Mouse (Mus musculus): ENCODE measurements at regions not wholly inside any gene's neighbourhood (a gene's known extent, or its start where the extent isn't known, plus 50 kb on each side); places are given as distances from the start of the nearest gene placed in this dataset.
"Not testable (repeated sequence)": the region's sequence is repeated elsewhere in the genome, so short reads cannot be mapped to it uniquely, and the experiment has no call there.

GRCm38 (mm10) chr3:152040751-152041150 lies 125.3 kb downstream of the Gipc2 start:
- TF ChIP-seq CTCF (IDR thresholded peaks at IDR 0.05; ENCODE audit: control insufficient read depth, insufficient read depth, insufficient replicate concordance, low read depth, low read length) (no peak), POLR2A (IDR thresholded peaks at IDR 0.05; ENCODE audit: control insufficient read depth, low read depth, low read length) (no peak)
- no peaks in the 10 kb centered on the region for H3K4me1 ChIP-seq (ENCODE audit: control insufficient read depth, insufficient read depth, low read length)
- H3K27me3 ChIP-seq (ENCODE audit: control insufficient read depth, insufficient read depth, low read length) = no peaks in the 10 kb centered on the region
- H3K4me3 ChIP-seq (ENCODE audit: control insufficient read depth, low read depth, low read length) = no peak overlapping the region
- H3K36me3 ChIP-seq (ENCODE audit: control insufficient read depth, insufficient read depth, low read length) = no peaks in the 10 kb centered on the region
- H3K27ac ChIP-seq (ENCODE audit: control insufficient read depth, insufficient read depth, low read depth, low read length) = no peak overlapping the region

DNA sequence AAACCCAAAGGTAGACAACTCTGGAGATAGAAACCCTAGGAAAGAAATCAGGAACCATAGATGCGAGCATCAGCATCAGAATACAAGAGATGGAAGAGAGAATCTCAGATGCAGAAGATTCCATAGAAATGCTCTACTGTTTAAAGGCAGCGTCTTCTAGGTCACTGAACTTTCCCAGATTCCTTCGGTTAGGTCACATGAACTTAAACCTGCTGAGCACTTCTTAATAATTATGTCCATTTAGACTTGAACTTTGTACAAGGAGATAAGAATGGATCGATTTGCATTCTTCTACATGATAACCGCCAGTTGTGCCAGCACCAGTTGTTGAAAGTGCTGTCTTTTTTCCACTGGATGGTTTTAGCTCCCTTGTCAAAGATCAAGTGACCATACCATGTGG lies 129.2 kb downstream of the Gipc2 start:
- not testable (repeated sequence) for H3K27ac ChIP-seq (ENCODE audit: control insufficient read depth, insufficient read depth, low read depth, low read length); H3K4me1 ChIP-seq (ENCODE audit: control insufficient read depth, insufficient read depth, low read length); H3K4me3 ChIP-seq (ENCODE audit: control insufficient read depth, low read depth, low read length); H3K36me3 ChIP-seq (ENCODE audit: control insufficient read depth, insufficient read depth, low read length); H3K27me3 ChIP-seq (ENCODE audit: control insufficient read depth, insufficient read depth, low read length)

- H3K4me1 ChIP-seq (ENCODE audit: control insufficient read depth, insufficient read depth, low read length) = no peaks in the 10 kb centered on the region
- H3K4me3 ChIP-seq (ENCODE audit: control insufficient read depth, low read depth, low read length) = no peak overlapping the region
- H3K27me3 ChIP-seq (ENCODE audit: control insufficient read depth, insufficient read depth, low read length) = no peaks in the 10 kb centered on the region
- TF ChIP-seq CTCF (IDR thresholded peaks at IDR 0.05; ENCODE audit: control insufficient read depth, insufficient read depth, insufficient replicate concordance, low read depth, low read length) (no peak), POLR2A (IDR thresholded peaks at IDR 0.05; ENCODE audit: control insufficient read depth, low read depth, low read length) (no peak)
- no peaks in the 10 kb centered on the region for H3K36me3 ChIP-seq (ENCODE audit: control insufficient read depth, insufficient read depth, low read length)
- H3K27ac ChIP-seq (ENCODE audit: control insufficient read depth, insufficient read depth, low read depth, low read length) = no peak overlapping the region
These were observed 130.6 kb downstream of the Gipc2 start for GRCm38 (mm10) chr3:152035416-152035815.

GRCm38 (mm10) chr3:152034686-152035085 lies 131.3 kb downstream of the Gipc2 start:
- H3K27ac ChIP-seq (ENCODE audit: control insufficient read depth, insufficient read depth, low read depth, low read length) = no peak overlapping the region
- no peaks in the 10 kb centered on the region for H3K4me1 ChIP-seq (ENCODE audit: control insufficient read depth, insufficient read depth, low read length)
- H3K27me3 ChIP-seq (ENCODE audit: control insufficient read depth, insufficient read depth, low read length) = no peaks in the 10 kb centered on the region
- TF ChIP-seq POLR2A (IDR thresholded peaks at IDR 0.05; ENCODE audit: control insufficient read depth, low read depth, low read length) (no peak), CTCF (IDR thresholded peaks at IDR 0.05; ENCODE audit: control insufficient read depth, insufficient read depth, insufficient replicate concordance, low read depth, low read length) (no peak)
- no peak overlapping the region for H3K4me3 ChIP-seq (ENCODE audit: control insufficient read depth, low read depth, low read length)
- no peaks in the 10 kb centered on the region for H3K36me3 ChIP-seq (ENCODE audit: control insufficient read depth, insufficient read depth, low read length)

DNA sequence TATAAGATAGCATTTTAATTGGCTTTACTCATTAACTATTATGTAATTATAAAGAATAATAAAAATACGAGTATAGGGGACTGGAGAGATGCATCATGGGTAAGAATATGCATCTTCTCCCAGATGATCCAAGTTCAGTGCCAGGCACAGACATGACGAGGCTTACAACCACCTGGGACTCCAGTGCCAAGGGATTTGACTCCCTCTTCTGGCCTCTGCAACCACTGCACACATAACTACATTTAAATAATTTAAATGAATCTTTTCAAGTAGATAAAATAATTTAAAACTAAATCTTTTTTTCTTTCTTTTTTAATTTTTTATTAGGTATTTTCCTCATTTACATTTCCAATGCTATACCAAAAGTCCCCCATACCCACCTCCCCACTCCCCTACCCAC lies 131.8 kb downstream of the Gipc2 start:
- Histone ChIP-seq H3K27ac (ENCODE audit: control insufficient read depth, insufficient read depth, low read depth, low read length) (no peak overlapping the region), H3K4me3 (ENCODE audit: control insufficient read depth, low read depth, low read length) (no peak overlapping the region), H3K27me3 (ENCODE audit: control insufficient read depth, insufficient read depth, low read length) (no peaks in the 10 kb centered on the region), H3K4me1 (ENCODE audit: control insufficient read depth, insufficient read depth, low read length) (no peaks in the 10 kb centered on the region), H3K36me3 (ENCODE audit: control insufficient read depth, insufficient read depth, low read length) (no peaks in the 10 kb centered on the region)
- TF ChIP-seq CTCF (IDR thresholded peaks at IDR 0.05; ENCODE audit: control insufficient read depth, insufficient read depth, insufficient replicate concordance, low read depth, low read length) (no peak), POLR2A (IDR thresholded peaks at IDR 0.05; ENCODE audit: control insufficient read depth, low read depth, low read length) (no peak)

GRCm38 (mm10) chr3:152032663-152033318 lies 133.2 kb downstream of the Gipc2 start:
- Histone ChIP-seq H3K4me3 (ENCODE audit: control insufficient read depth, low read depth, low read length) (no peak overlapping the region), H3K27me3 (ENCODE audit: control insufficient read depth, insufficient read depth, low read length) (no peaks in the 10 kb centered on the region), H3K27ac (ENCODE audit: control insufficient read depth, insufficient read depth, low read depth, low read length) (no peak overlapping the region), H3K36me3 (ENCODE audit: control insufficient read depth, insufficient read depth, low read length) (no peaks in the 10 kb centered on the region), H3K4me1 (ENCODE audit: control insufficient read depth, insufficient read depth, low read length) (no peaks in the 10 kb centered on the region)
- TF ChIP-seq CTCF (IDR thresholded peaks at IDR 0.05; ENCODE audit: control insufficient read depth, insufficient read depth, insufficient replicate concordance, low read depth, low read length) = no peak
- TF ChIP-seq POLR2A (IDR thresholded peaks at IDR 0.05; ENCODE audit: control insufficient read depth, low read depth, low read length) = no peak

DNA sequence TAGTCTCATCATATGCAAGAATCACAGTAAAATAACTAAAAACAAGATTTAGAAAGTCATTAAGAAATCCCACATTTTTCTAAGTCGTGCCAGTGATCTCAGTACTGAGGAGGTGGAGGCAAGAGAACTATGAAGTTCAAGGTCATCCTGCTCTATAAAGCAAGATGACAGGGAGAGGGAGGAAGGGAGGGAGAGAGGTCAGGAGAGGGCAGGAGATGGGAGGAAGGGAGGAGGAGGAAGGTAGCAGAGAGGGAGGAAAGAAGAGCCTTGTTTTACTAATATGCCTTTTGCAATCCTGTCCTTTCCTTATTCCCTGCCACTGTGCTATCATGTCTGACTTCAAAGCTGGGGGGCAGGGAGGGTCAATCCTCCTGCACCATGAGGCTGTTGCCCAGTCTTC lies 137.3 kb downstream of the Gipc2 start:
- no peaks in the 10 kb centered on the region for H3K36me3 ChIP-seq (ENCODE audit: control insufficient read depth, insufficient read depth, low read length)
- no peak for TF ChIP-seq CTCF (IDR thresholded peaks at IDR 0.05; ENCODE audit: control insufficient read depth, insufficient read depth, insufficient replicate concordance, low read depth, low read length)
- no peak for TF ChIP-seq POLR2A (IDR thresholded peaks at IDR 0.05; ENCODE audit: control insufficient read depth, low read depth, low read length)
- no peak overlapping the region for H3K4me3 ChIP-seq (ENCODE audit: control insufficient read depth, low read depth, low read length)
- H3K4me1 ChIP-seq (ENCODE audit: control insufficient read depth, insufficient read depth, low read length) = no peaks in the 10 kb centered on the region
- no peak overlapping the region for H3K27ac ChIP-seq (ENCODE audit: control insufficient read depth, insufficient read depth, low read depth, low read length)
- H3K27me3 ChIP-seq (ENCODE audit: control insufficient read depth, insufficient read depth, low read length) = no peaks in the 10 kb centered on the region

DNA sequence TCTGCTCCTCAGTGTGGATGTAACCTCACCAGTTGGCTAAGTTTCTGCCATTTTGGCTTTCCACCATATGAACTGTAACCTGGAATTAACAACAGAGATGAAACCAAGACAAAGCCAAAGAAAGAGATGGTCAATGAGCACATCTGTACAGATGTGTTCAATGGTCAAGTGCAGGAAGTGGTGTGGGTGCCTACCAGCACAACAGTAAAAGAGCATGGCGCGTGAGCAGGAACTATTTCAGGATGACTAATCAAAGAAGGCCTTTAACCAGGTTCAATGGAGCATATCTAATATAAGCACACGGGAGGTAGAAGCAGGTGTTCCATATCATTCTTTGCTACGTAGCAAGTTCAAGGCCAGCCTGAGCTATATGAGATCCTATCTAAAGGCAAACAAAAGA lies 140.0 kb downstream of the Gipc2 start:
- TF ChIP-seq CTCF (IDR thresholded peaks at IDR 0.05; ENCODE audit: control insufficient read depth, insufficient read depth, insufficient replicate concordance, low read depth, low read length) (no peak), POLR2A (IDR thresholded peaks at IDR 0.05; ENCODE audit: control insufficient read depth, low read depth, low read length) (no peak)
- Histone ChIP-seq H3K4me1 (ENCODE audit: control insufficient read depth, insufficient read depth, low read length) (no peaks in the 10 kb centered on the region), H3K27me3 (ENCODE audit: control insufficient read depth, insufficient read depth, low read length) (no peaks in the 10 kb centered on the region), H3K27ac (ENCODE audit: control insufficient read depth, insufficient read depth, low read depth, low read length) (no peak overlapping the region), H3K36me3 (ENCODE audit: control insufficient read depth, insufficient read depth, low read length) (no peaks in the 10 kb centered on the region), H3K4me3 (ENCODE audit: control insufficient read depth, low read depth, low read length) (no peak overlapping the region)
